Mouse (Mus musculus) CH12.LX (cell line): ENCODE data around the gene Adam8.
A peak's percentile ranks its signal among the peaks of the same experiment; 100 is the strongest.

ENCODE experiments used
- CTCF ChIP-seq, 2 experiments: IDR thresholded peaks in 1 of 2; conservative IDR thresholded peaks in 1 of 2; 2 replicates each; pipeline ENCODE4 v1.5.1; 2011 to 2012; ENCODE audit warnings: low read depth in 2 of 2, low read length in 2 of 2, improper control_type of control experiment in 1 of 2, inconsistent platforms in 1 of 2, mild to moderate bottlenecking in 1 of 2, moderate library complexity in 1 of 2
- HCFC1 ChIP-seq: IDR thresholded peaks from 2 replicates; pipeline ENCODE4 v1.6.1; 2012; ENCODE audit warnings: low read depth, mild to moderate bottlenecking, inconsistent platforms, low read length, improper control_type of control experiment
- NRF1 ChIP-seq: IDR thresholded peaks from 2 replicates; pipeline ENCODE4 v1.6.1; 2014; ENCODE audit warnings: low read depth, mild to moderate bottlenecking, inconsistent platforms, low read length, improper control_type of control experiment, moderate library complexity
- POLR2A ChIP-seq: IDR thresholded peaks from 2 replicates; pipeline ENCODE4 v1.6.1; 2011; ENCODE audit warnings: low read depth, mild to moderate bottlenecking, improper control_type of control experiment, low read length
- POLR2AphosphoS2 ChIP-seq: IDR thresholded peaks from 2 replicates; pipeline ENCODE4 v1.6.1; 2011; ENCODE audit warnings: low read depth, low read length, improper control_type of control experiment
- RAD21 ChIP-seq: IDR thresholded peaks from 2 replicates; pipeline ENCODE4 v1.6.1; 2011; ENCODE audit warnings: low read depth, mild to moderate bottlenecking, low read length, improper control_type of control experiment, moderate library complexity
- USF2 ChIP-seq: conservative IDR thresholded peaks from 2 replicates; pipeline ENCODE4 v1.6.1; 2011; ENCODE audit warnings: low read depth, low read length, improper control_type of control experiment
- ZC3H11A ChIP-seq: IDR thresholded peaks from 2 replicates; pipeline ENCODE4 v1.6.1; 2012; ENCODE audit warnings: low read depth, mild to moderate bottlenecking, inconsistent platforms, low read length, improper control_type of control experiment

GRCm38 (mm10) chr7:139950283-139950971 is 41.9 kb downstream of the Adam8 start:
- TF ChIP-seq ZC3H11A (no peak), USF2 (no peak), HCFC1 (peak; percentile 2; the same call in 1 of the 2 replicates), CTCF (conservative IDR thresholded peaks at IDR 0.05 in 1 of 2, IDR thresholded peaks at IDR 0.05 in 1 of 2; ENCODE audit: low read depth in 2 of 2, low read length in 2 of 2) (no peak), NRF1 (no peak), POLR2A (peak; percentile 62), RAD21 (no peak), POLR2AphosphoS2 (no peak)
